Comparison of ENCODE assay signal across 8 mouse cellular contexts in genomic region chr6:85450697-85451663, GRCm38 (mm10). TPM values are rescaled to one million over a fixed set of nuclear protein-coding genes. Genes with fewer than 3 reads are reported as not detected.
A peak's percentile ranks its signal among the peaks of the same experiment; 100 is the strongest.
DNase-seq lines count a peak whose midpoint lies in the region; ATAC-seq and TF ChIP-seq lines count a peak whose summit lies in the region.

Gene Cct7 (plus strand): TSS chr6:85451514.

- peaks cover 47% of the 10 kb centered on the region for H3K4me1 ChIP-seq in erythroblast, embryonic 14.5 days (ENCODE audit: control insufficient read depth)
- H3K4me1 ChIP-seq in heart, embryonic 11.5 days (ENCODE audit: control insufficient read depth, insufficient read depth, low read length), result peaks cover 19% of the 10 kb centered on the region
- peaks cover 28% of the 10 kb centered on the region for H3K4me1 ChIP-seq in kidney, embryonic 16.5 days (ENCODE audit: insufficient read depth, low read length)
- peaks cover 14% of the 10 kb centered on the region for H3K4me1 ChIP-seq in liver, adult 2 months (ENCODE audit: control insufficient read depth, insufficient read depth, low read length)

- peak; percentile 96 for ATAC-seq in heart, embryonic 11.5 days (replicated peaks; ENCODE audit: insufficient number of reproducible peaks, low FRiP score, low TSS enrichment)
- peak; percentile 95 for ATAC-seq in kidney, embryonic 16.5 days (ENCODE audit: low FRiP score, low TSS enrichment)

- H3K36me3 ChIP-seq in C2C12 (ENCODE audit: control insufficient read depth, insufficient read depth) (peaks cover 39% of the 10 kb centered on the region), myocyte (ENCODE audit: control insufficient read depth, insufficient read depth) (no peaks in the 10 kb centered on the region)
- H3K36me3 ChIP-seq in erythroblast, embryonic 14.5 days (ENCODE audit: control insufficient read depth), result peaks cover 54% of the 10 kb centered on the region
- no peaks in the 10 kb centered on the region; the same call in 1 of the 2 replicates for H3K36me3 ChIP-seq in heart, embryonic 11.5 days (ENCODE audit: control insufficient read depth, insufficient read depth, low read length)
- peaks cover 15% of the 10 kb centered on the region for H3K36me3 ChIP-seq in kidney, embryonic 16.5 days (ENCODE audit: insufficient read depth, low read length)
- H3K36me3 ChIP-seq in liver, adult 2 months (ENCODE audit: control insufficient read depth, insufficient read depth, low read length), result no peaks in the 10 kb centered on the region; the same call in 1 of the 2 replicates
- no peaks in the 10 kb centered on the region; the same call in 1 of the 2 replicates for H3K36me3 ChIP-seq in splenic B cell, adult 2 months (ENCODE audit: control insufficient read depth, insufficient read depth, low read length, poor library complexity, severe bottlenecking)

- TF ChIP-seq CTCF in C2C12 (IDR thresholded peaks at IDR 0.05; ENCODE audit: control insufficient read depth, insufficient read depth, insufficient read length), result peak; percentile 76
- TF ChIP-seq CTCF in brain, embryonic 14.5 days (IDR thresholded peaks at IDR 0.05; ENCODE audit: borderline replicate concordance, extremely low read depth, insufficient read depth, insufficient read length), result peak; percentile 52
- peak; percentile 78 for TF ChIP-seq CTCF in liver, adult 2 months (IDR thresholded peaks at IDR 0.05; ENCODE audit: low read depth, low read length)

- WGBS in heart, embryonic 11.5 days (ENCODE audit: insufficient replicate concordance), result 2% methylated on average over 87 of the region's 96 CpGs
- WGBS in kidney, embryonic 16.5 days, result 2% methylated on average over 93 of the region's 96 CpGs
- WGBS in liver, adult 2 months, result 2% methylated on average over 94 of the region's 96 CpGs

- H3K9me3 ChIP-seq in erythroblast, embryonic 14.5 days (ENCODE audit: control insufficient read depth, low read length), result no peaks in the 10 kb centered on the region
- H3K9me3 ChIP-seq in heart, embryonic 11.5 days (replicated peaks; ENCODE audit: control insufficient read depth, low read length), result no peaks in the 10 kb centered on the region
- no peaks in the 10 kb centered on the region for H3K9me3 ChIP-seq in kidney, embryonic 16.5 days (ENCODE audit: low read length)

- peak within 1 kb of the TSS; percentile 87 for H3K9ac ChIP-seq in heart, embryonic 11.5 days (ENCODE audit: low read depth, low read length)
- peak within 1 kb of the TSS; percentile 95 for H3K9ac ChIP-seq in kidney, embryonic 16.5 days (replicated peaks; ENCODE audit: low read length)
- peak within 1 kb of the TSS; percentile 91 for H3K9ac ChIP-seq in liver, adult 2 months (ENCODE audit: low read depth, low read length)

- H3ac ChIP-seq in C2C12 (ENCODE audit: control insufficient read depth, insufficient read length, low read depth) (peak within 1 kb of the TSS; percentile 87), myocyte (ENCODE audit: control insufficient read depth, insufficient read length) (peak within 1 kb of the TSS; percentile 34)

- DNase-seq in brain, embryonic 14.5 days (ENCODE audit: low read depth), result peak; percentile 99
- DNase-seq in liver, adult 2 months (ENCODE audit: extremely low read depth, low read depth, low spot score), result peak; percentile 93
- peak; percentile 99 for DNase-seq in splenic B cell, adult 2 months (ENCODE audit: low read depth, low spot score)

- peak within 1 kb of the TSS; percentile 94 for H3K27ac ChIP-seq in heart, embryonic 11.5 days (ENCODE audit: low read depth, low read length)
- H3K27ac ChIP-seq in kidney, embryonic 16.5 days (ENCODE audit: low read length), result peak within 1 kb of the TSS; percentile 85
- peak within 1 kb of the TSS; percentile 93 for H3K27ac ChIP-seq in liver, adult 2 months (replicated peaks; ENCODE audit: insufficient read depth, low read depth, low read length)

- H3K4me2 ChIP-seq in heart, embryonic 11.5 days, result peak within 1 kb of the TSS; percentile 97
- peak within 1 kb of the TSS; percentile 97 for H3K4me2 ChIP-seq in kidney, embryonic 16.5 days (replicated peaks; ENCODE audit: low read depth, low read length)
- peak within 1 kb of the TSS; percentile 92 for H3K4me2 ChIP-seq in myocyte (ENCODE audit: low read depth)

- H3K4me3 ChIP-seq in C2C12 (ENCODE audit: insufficient read depth, poor library complexity, severe bottlenecking) (peak within 1 kb of the TSS; percentile 82), myocyte (peak within 1 kb of the TSS; percentile 92)
- peak within 1 kb of the TSS; percentile 96 for H3K4me3 ChIP-seq in erythroblast, embryonic 14.5 days (replicated peaks)
- peak within 1 kb of the TSS; percentile 85 for H3K4me3 ChIP-seq in heart, embryonic 11.5 days (ENCODE audit: low read depth, low read length)
- H3K4me3 ChIP-seq in kidney, embryonic 16.5 days (ENCODE audit: low read length), result peak within 1 kb of the TSS; percentile 78
- H3K4me3 ChIP-seq in liver, adult 2 months (ENCODE audit: insufficient read depth, low read depth, low read length), result peak within 1 kb of the TSS; percentile 90

- peaks cover 43% of the 10 kb centered on the region for H3K79me3 ChIP-seq in C2C12 (ENCODE audit: low read depth)

- TF ChIP-seq POLR2A in brain, embryonic 14.5 days (IDR thresholded peaks at IDR 0.05; ENCODE audit: borderline replicate concordance, extremely low read depth, insufficient read depth, insufficient read length, poor library complexity, severe bottlenecking), result peak; percentile 63
- peak; percentile 80 for TF ChIP-seq POLR2A in liver, adult 2 months (IDR thresholded peaks at IDR 0.05; ENCODE audit: extremely low read depth, insufficient read depth, low read length)
- peak; percentile 59 for TF ChIP-seq POLR2A in myocyte (IDR thresholded peaks at IDR 0.05; ENCODE audit: insufficient read length, low read depth)

- H3K27me3 ChIP-seq in C2C12 (ENCODE audit: control insufficient read depth, insufficient read depth, insufficient read length), result no peaks in the 10 kb centered on the region
- no peaks in the 10 kb centered on the region for H3K27me3 ChIP-seq in erythroblast, embryonic 14.5 days (ENCODE audit: control insufficient read depth)
- H3K27me3 ChIP-seq in heart, embryonic 11.5 days (ENCODE audit: control insufficient read depth, insufficient read depth, low read length), result no peaks in the 10 kb centered on the region
- no peaks in the 10 kb centered on the region for H3K27me3 ChIP-seq in kidney, embryonic 16.5 days (ENCODE audit: insufficient read depth, low read length)
- no peaks in the 10 kb centered on the region for H3K27me3 ChIP-seq in liver, adult 2 months (ENCODE audit: control insufficient read depth, insufficient read depth, low read length)
- no peaks in the 10 kb centered on the region for H3K27me3 ChIP-seq in myocyte (ENCODE audit: control insufficient read depth, insufficient read depth, insufficient read length)
- H3K27me3 ChIP-seq in splenic B cell, adult 2 months (ENCODE audit: control insufficient read depth, insufficient read depth, low read length, poor library complexity, severe bottlenecking), result no peaks in the 10 kb centered on the region

- H3K79me2 ChIP-seq in C2C12 (ENCODE audit: control insufficient read depth, insufficient read depth), result peaks cover 43% of the 10 kb centered on the region
- H3K79me2 ChIP-seq in liver, adult 2 months (ENCODE audit: control insufficient read depth, insufficient read depth, low read length), result peaks cover 20% of the 10 kb centered on the region
- H3K79me2 ChIP-seq in myocyte (ENCODE audit: control insufficient read depth, insufficient read depth), result peaks cover 40% of the 10 kb centered on the region

TF ChIP-seq in C2C12, 6 proteins besides CTCF, POLR2A, EP300 and RAD21:
- TF ChIP-seq USF1 (IDR thresholded peaks at IDR 0.05; ENCODE audit: low read depth) (no peak), CEBPB (IDR thresholded peaks at IDR 0.05; ENCODE audit: low read depth) (no peak), FOSL1 (IDR thresholded peaks at IDR 0.05; ENCODE audit: insufficient read depth, low read length, poor library complexity, severe bottlenecking) (no peak), MAX (IDR thresholded peaks at IDR 0.05) (no peak), MYOD1 (IDR thresholded peaks at IDR 0.05; ENCODE audit: control insufficient read depth, insufficient read length, low read depth) (no peak), MYOG (IDR thresholded peaks at IDR 0.05; ENCODE audit: control insufficient read depth, extremely low read depth, insufficient read length) (no peak)

TF ChIP-seq in myocyte, 11 proteins besides CTCF, POLR2A, EP300 and RAD21:
- peak in 2 of 3 experiments; percentile 87 to 88 for TF ChIP-seq MYOG (IDR thresholded peaks at IDR 0.05; ENCODE audit: control insufficient read depth in 1 of 3, insufficient read depth in 1 of 3, insufficient read length in 2 of 3, low read depth in 2 of 3)
- TF ChIP-seq MYOD1 (IDR thresholded peaks at IDR 0.05; ENCODE audit: control insufficient read depth in 1 of 3, insufficient read length in 2 of 3, low read depth in 2 of 3), result peak in 2 of 3 experiments; percentile 60 to 78
- no peak for TF ChIP-seq MAX (IDR thresholded peaks at IDR 0.05; ENCODE audit: low read depth)

RNA-seq across cellular contexts. Expression of gene Cct7, which starts in this region (rescaled TPM):
- polyA plus RNA-seq in C2C12 (2012; fragmentation: generic; extraction: Trizol) (531 TPM), myocyte (2012; fragmentation: generic; extraction: Trizol) (334 TPM)
- 313 and 319 TPM in 2 replicates for polyA plus RNA-seq in brain, embryonic 14.5 days (2012; rRNA removed)
- polyA plus RNA-seq in erythroblast, embryonic 14.5 days (2012), result 3.4 and 5.0 TPM in 2 replicates
- polyA plus RNA-seq in heart, embryonic 11.5 days (2014; fragmentation: Nextera tagmentation; extraction: Ambion mirVana), result 445 and 477 TPM in 2 replicates
- 555 and 583 TPM in 2 replicates for polyA plus RNA-seq in kidney, embryonic 16.5 days (2015; fragmentation: Nextera tagmentation; extraction: Ambion mirVana)
- total RNA-seq in liver, adult 2 months (2014; rRNA removed), result 111 and 115 TPM in 2 replicates
- polyA plus RNA-seq in liver, adult 2 months (2012; rRNA removed), result 69.2 and 76.2 TPM in 2 replicates

Comparison
In these comparisons a context has a peak if more than half of its experiments do, and no peak if none do; other contexts are left out.
1. Peak in every context shown above with its lines: DNase-seq, ATAC-seq, H3K4me3 ChIP-seq and H3K27ac ChIP-seq.
2. RNA of gene Cct7 (polyA plus RNA-seq): 555 to 583 TPM in kidney, embryonic 16.5 days, 531 TPM in C2C12 (single experiment), 445 to 477 TPM in heart, embryonic 11.5 days, 334 TPM in myocyte (single experiment), 313 to 319 TPM in brain, embryonic 14.5 days and 69.2 to 76.2 TPM in liver, adult 2 months; 3.4 to 5.0 TPM in erythroblast, embryonic 14.5 days; every median in the first group is over 10 times any median in the second.